Mouse (Mus musculus) 3T3-L1 (cell line): ENCODE data around the gene Schip1.
A peak's percentile ranks its signal among the peaks of the same experiment; 100 is the strongest.

Experiments
- DNase-seq: peaks from one replicate; pipeline ENCODE4 v3.0.0-alpha.2; 2015; ENCODE audit warnings: low read depth, low spot score

Schip1 gene

DNA sequence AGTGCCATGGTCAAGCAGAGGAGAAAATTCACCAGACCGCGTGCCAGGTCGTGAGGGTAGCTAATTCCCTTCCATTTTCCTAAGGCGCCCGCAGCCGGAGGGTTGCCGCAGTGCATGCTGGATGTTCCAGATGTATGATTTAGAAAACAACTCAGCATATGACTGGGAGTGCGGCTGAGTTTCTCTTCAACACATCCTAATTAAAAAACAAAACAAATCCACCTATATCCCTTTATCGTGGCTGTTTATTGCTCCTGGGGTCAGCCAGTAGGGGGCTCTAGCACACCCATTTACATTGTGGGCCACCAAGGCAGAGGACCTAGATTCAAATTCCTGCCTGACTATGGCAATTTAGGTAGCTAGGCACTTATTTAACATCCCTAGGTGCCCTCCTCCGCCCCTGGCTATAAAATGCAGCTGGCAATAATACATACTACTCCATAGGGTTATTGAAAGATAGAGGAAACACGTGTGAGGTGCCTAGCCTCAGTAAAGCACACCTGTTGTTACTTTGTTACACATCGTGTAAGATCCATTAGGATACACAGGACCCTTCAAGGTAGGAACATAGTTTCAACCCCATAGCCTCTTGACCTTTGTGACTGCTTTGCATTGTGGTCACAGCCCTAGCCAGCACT, 517.6 kb downstream of the Schip1 start:
- DNase-seq = no peak

- no peak for DNase-seq
These were observed 518.6 kb downstream of the Schip1 start for GRCm38 (mm10) chr3:68583031-68583693.

- DNase-seq = no peak
These were observed 519.3 kb downstream of the Schip1 start for GRCm38 (mm10) chr3:68583771-68584511.

- DNase-seq = no peak
These were observed 520.6 kb downstream of the Schip1 start for GRCm38 (mm10) chr3:68585213-68585612.

- no peak for DNase-seq
These were observed 522.1 kb downstream of the Schip1 start for GRCm38 (mm10) chr3:68586646-68587064.

DNA sequence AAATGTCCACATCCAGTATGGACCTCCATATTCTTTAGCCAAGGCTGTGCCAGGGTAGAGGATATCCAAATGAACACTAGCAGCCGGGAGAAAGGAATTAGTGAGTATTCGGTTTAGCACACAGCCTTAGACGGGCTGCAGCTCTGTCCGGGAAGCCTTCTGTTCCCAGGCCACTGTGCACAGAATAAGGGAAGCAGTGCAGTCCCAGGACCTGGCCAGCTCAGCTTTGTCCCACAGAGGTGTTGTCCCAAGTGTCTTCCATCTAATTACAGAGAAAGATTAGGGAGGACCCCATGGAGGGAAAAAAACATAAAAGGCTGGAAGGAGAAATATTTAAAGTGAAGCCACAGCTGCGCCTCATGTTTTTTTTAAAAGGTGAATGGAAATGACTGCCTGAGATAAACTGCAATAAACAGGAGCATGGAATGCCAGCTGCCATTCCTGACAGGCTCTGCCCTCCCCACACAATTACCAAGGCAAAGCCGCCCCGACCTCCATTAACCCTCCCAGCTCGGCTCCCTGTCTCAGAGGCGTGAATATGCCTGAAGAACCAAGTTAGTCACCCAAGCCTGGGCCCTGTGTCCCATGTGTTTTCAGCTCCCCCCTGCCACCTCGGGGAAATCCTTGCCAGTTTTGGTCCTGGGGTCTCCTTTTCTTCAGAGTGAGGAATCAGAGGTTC, 523.1 kb downstream of the Schip1 start:
- DNase-seq = no peak

- no peak for DNase-seq
These were observed 524.7 kb downstream of the Schip1 start for GRCm38 (mm10) chr3:68589220-68589840.

GRCm38 (mm10) chr3:68590436-68590835, 525.8 kb downstream of the Schip1 start:
- no peak for DNase-seq

- DNase-seq = no peak
These were observed 528.0 kb downstream of the Schip1 start for GRCm38 (mm10) chr3:68592575-68592974.

- no peak for DNase-seq
These were observed 528.7 kb downstream of the Schip1 start for GRCm38 (mm10) chr3:68593073-68593867.

- no peak for DNase-seq
These were observed 530.8 kb downstream of the Schip1 start for GRCm38 (mm10) chr3:68595316-68595925.

GRCm38 (mm10) chr3:68596938-68597337, 532.3 kb downstream of the Schip1 start:
- DNase-seq = no peak

- no peak for DNase-seq
These were observed 538.3 kb downstream of the Schip1 start for GRCm38 (mm10) chr3:68602891-68603290.

- no peak for DNase-seq
These were observed 539.9 kb downstream of the Schip1 start for GRCm38 (mm10) chr3:68604467-68604866.

DNA sequence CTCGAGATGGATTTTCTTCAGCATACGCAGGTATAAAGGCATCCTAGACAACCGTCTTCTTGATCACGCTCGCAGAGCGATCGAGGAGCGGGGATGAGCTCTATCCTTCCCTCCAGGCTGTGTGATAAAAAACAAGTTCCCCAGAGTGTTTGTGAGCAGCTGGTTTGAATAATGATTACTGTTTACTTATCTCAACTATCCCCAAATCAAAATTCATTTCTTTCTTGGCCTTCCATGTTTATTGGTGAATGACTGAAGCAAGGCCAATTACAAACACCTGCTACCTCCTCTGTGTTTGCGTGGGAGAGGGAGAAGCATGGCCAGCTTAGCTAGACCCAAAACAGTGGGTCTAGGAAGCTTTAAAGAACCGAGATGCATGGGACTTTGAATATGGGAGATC, 540.4 kb downstream of the Schip1 start:
- DNase-seq = no peak

DNA sequence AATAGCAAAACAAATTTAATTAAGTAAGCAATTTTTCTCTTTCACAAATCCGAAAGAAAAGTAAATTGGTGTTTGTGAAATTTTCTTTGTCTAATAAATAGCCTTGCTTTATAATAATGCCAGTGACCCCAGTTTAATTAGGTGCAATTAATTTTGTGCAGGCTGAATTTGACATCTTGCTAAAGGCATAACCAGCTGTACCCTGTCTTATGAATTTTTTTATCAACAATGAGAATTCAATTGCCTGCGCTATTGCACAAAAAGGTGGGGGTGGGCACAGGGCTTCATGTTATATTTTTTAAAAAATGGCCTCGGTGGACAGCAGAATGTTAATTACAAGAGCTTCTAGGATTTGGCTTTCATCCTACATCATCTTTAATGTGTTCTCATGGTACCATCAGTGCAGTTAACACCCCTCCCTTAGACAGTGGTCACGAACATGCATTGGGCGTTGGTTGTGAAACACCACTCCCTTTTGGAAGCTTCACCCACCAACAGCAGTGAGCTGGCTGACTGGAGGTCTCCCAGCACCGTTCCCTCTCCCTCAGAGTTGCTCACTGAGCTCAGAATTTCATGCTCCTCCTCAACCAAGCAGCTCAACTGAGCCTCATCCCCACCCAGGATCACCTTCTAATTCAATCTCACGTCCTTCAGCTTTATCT, 541.5 kb downstream of the Schip1 start:
- DNase-seq = no peak

DNA sequence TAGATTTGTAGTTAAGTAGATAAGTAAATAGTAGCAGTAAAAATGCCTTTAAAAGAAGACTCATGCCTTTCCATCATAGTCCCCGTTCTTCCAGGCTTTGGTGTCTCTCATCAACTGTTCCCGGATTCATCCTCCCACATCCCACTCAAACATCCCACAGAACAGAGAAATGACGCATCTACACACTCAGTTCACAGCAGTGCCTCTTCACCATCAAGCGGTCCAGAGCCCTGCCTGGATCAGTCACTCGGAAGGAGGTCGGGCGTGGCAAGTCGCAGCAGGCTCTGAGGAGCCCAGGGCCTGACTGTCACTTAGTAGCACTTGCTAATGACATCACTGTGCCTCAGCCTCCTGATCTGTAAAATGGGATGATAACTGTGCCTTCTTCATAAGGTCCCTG, 542.1 kb downstream of the Schip1 start:
- DNase-seq = no peak

DNA sequence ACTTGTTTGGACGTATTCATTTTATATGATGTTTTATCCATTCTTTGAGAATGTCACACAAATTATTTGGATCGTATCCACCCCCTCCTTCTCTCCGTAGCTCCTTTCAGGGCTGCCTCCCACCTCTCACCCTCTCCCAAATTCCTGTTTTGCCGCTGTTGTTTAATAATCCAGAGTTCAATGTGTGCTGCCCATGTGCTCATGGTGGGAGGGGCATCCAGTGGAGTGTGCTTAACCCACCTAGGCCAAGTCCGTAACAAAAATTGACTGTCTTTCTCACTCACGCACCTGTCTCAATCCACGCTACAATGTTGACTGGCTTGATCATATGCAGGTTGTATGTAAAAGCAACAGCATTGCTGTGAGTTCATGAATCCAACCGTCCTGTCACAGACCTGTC, 542.7 kb downstream of the Schip1 start:
- no peak for DNase-seq

- DNase-seq = peak; percentile 87
These were observed 544.4 kb downstream of the Schip1 start for GRCm38 (mm10) chr3:68608848-68609497.
